Mouse (Mus musculus) limb, embryonic 10.5 days (tissue): ENCODE measurements at regions not wholly inside any gene's neighbourhood (a gene's known extent, or its start where the extent isn't known, plus 50 kb on each side); places are given as distances from the start of the nearest gene placed in this dataset.

Experiments
- DNase-seq: peaks from one replicate; pipeline ENCODE4 v3.0.0-alpha.2; 2017; ENCODE audit warnings: low spot score
- H3K27ac ChIP-seq: fragments of 300-500 bp; sonication (generic); 2 replicates; pipeline ENCODE4 v1.5.1; 2016; ENCODE audit warnings: mild to moderate bottlenecking
- H3K27me3 ChIP-seq: fragments of 300-500 bp; sonication (generic); 2 replicates; pipeline ENCODE4 v1.6.1; 2016; ENCODE audit warnings: low read depth, mild to moderate bottlenecking; ENCODE audit not compliant: poor library complexity, severe bottlenecking
- H3K36me3 ChIP-seq: fragments of 300-500 bp; sonication (generic); 2 replicates; pipeline ENCODE4 v1.6.1; 2016; ENCODE audit warnings: mild to moderate bottlenecking, moderate library complexity
- H3K4me1 ChIP-seq: fragments of 300-500 bp; sonication (generic); 2 replicates; pipeline ENCODE4 v1.6.1; 2016
- H3K4me3 ChIP-seq: fragments of 300-500 bp; sonication (generic); 2 replicates; pipeline ENCODE4 v1.5.1; 2016; ENCODE audit warnings: mild to moderate bottlenecking, moderate library complexity
- H3K9me3 ChIP-seq: fragments of 300-500 bp; sonication (generic); replicated peaks from 2 replicates; pipeline ENCODE4 v1.6.1; 2016; ENCODE audit warnings: mild to moderate bottlenecking
- WGBS: fragments of 180-500 bp; shearing (Covaris S2); methylation state at CpG from one replicate; pipeline ENCODE4 v1.1.7; 2016; 5-methylcytosine and 5-hydroxymethylcytosine counted together

DNA sequence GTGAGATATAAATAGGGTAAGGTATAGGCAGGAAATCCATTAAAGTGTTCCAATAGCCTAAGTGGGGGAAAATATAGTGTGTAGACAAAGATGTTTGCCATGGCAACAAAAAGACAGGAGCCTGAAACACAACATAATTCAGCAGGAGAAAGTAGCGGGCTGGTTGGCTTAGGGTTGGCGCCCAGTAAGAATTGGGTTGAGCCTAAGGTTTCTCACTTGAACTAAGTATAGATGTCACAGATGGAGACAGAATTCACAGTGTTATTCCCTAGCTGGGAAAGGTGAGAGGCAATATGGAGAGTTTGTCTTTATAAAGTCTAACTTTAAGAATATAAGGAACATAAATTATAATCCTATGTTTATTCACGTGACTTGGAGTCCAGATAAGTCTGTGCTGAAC lies 64.8 kb upstream of the Ogfrl1 start:
- Histone ChIP-seq H3K4me1 (no peaks in the 10 kb centered on the region), H3K27me3 (no peaks in the 10 kb centered on the region), H3K27ac (no peak overlapping the region), H3K36me3 (no peaks in the 10 kb centered on the region), H3K4me3 (no peak overlapping the region), H3K9me3 (no peaks in the 10 kb centered on the region)
- 93% methylated on average over 3 of the region's 3 CpGs for WGBS
- no peak for DNase-seq

- no peaks in the 10 kb centered on the region for H3K36me3 ChIP-seq
- H3K9me3 ChIP-seq: no peaks in the 10 kb centered on the region
- DNase-seq: no peak
- no peaks in the 10 kb centered on the region for H3K4me1 ChIP-seq
- H3K4me3 ChIP-seq: no peak overlapping the region
- no peaks in the 10 kb centered on the region for H3K27me3 ChIP-seq
- 83% methylated on average over 3 of the region's 3 CpGs for WGBS
- no peak overlapping the region for H3K27ac ChIP-seq
These were observed 66.5 kb upstream of the Ogfrl1 start for GRCm38 (mm10) chr1:23464081-23464480.

DNA sequence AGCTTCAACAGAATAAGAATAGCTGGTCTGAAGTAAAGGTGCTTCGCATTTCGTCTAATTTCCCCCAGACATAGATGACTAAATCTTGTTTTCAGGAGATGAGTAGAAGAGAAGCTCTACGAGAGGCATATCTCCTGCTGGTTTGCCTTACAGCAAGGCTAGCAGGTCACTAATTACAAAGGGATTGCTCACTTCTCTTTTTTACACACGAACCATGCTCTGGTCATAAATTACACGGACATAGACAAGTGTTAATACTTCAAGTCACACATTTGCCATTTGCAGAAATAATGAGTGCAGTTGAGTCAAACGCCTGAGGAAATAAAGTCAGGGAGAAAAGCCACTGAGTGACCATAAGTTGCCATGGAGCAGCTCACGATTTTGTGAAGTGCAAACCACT lies 68.8 kb upstream of the Ogfrl1 start:
- no peak for DNase-seq
- 64% methylated on average over 7 of the region's 7 CpGs for WGBS
- H3K4me3 ChIP-seq: no peak overlapping the region
- H3K27ac ChIP-seq: no peak overlapping the region
- no peaks in the 10 kb centered on the region for H3K36me3 ChIP-seq
- H3K4me1 ChIP-seq: no peaks in the 10 kb centered on the region
- H3K9me3 ChIP-seq: no peaks in the 10 kb centered on the region
- no peaks in the 10 kb centered on the region for H3K27me3 ChIP-seq

DNA sequence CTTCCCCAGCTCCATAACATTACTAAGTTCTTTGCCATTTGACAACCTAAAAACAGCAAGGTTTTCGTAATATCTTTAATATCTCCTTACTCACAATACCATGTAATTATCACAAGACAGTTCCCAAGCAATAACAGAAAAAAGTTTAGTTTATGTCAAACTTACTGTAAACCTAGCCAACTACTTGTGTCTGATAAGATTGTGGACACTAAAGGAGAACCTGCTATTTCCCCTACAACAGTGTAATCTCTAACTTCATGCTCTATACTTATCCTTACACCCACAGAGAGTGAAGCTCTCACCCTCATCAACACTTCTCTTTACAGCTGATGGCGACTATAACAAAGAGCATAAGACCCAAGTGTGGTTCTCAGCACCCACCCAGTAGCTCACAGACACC lies 69.8 kb upstream of the Ogfrl1 start:
- no peak for DNase-seq
- Histone ChIP-seq H3K9me3 (no peaks in the 10 kb centered on the region), H3K4me1 (no peaks in the 10 kb centered on the region), H3K4me3 (no peak overlapping the region), H3K27me3 (no peaks in the 10 kb centered on the region), H3K27ac (no peak overlapping the region), H3K36me3 (no peaks in the 10 kb centered on the region)
- 81% methylated on average over 2 of the region's 2 CpGs for WGBS

DNA sequence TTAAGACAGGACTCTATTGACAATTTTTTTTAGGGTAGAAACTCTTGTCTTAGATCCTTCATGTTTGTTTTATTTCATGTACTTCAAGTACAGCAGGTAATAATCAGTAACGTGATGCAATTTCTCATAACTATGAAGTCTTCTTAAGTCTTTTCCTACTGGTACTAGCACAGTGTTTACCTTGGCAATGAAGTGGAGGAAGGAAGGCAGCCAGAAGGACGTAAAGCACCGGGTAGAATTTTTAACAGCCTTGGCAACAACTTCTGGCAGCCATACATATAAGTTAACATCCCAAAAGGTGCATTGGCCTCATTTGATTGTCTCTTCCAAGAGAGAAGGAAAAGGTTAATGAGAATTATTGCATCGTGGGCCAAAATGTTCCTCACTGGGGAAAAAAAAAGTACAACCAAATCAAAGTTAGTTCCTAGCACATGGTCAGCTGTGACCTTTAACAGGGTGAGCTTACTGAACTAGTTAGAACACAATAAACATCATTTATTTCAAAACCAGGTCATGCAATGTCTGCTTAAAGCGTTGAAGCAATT lies 83.3 kb upstream of the Ogfrl1 start:
- Histone ChIP-seq H3K36me3 (no peaks in the 10 kb centered on the region), H3K27me3 (no peaks in the 10 kb centered on the region), H3K27ac (no peak overlapping the region), H3K4me3 (no peak overlapping the region), H3K4me1 (no peaks in the 10 kb centered on the region), H3K9me3 (no peaks in the 10 kb centered on the region)
- DNase-seq: no peak
- WGBS: 89% methylated on average over 5 of the region's 5 CpGs

DNA sequence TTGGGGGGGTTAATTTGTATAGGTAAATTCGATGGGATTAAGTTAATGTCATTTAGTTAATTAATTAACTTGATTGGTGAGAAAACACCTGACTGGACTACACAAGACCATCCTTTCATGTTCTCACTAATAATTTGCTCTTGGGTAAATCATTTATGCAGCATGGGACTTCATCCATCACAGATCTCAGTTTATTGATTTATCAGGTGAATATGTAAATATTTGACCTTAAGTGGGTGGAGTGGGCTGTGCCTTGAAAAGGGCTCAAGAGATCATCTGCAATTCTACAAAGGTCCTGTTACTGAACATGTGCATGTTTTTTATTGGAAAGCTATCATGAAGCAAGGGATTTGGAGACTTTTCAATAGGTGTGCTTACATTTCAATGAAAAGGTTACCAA lies 87.0 kb upstream of the Ogfrl1 start:
- 60% methylated on average over 1 of the region's 1 CpGs for WGBS
- Histone ChIP-seq H3K27ac (no peak overlapping the region), H3K9me3 (no peaks in the 10 kb centered on the region), H3K27me3 (no peaks in the 10 kb centered on the region), H3K36me3 (no peaks in the 10 kb centered on the region), H3K4me3 (no peak overlapping the region), H3K4me1 (no peaks in the 10 kb centered on the region)
- no peak for DNase-seq

GRCm38 (mm10) chr1:23485150-23485775 lies 87.7 kb upstream of the Ogfrl1 start:
- H3K36me3 ChIP-seq: no peaks in the 10 kb centered on the region
- no peaks in the 10 kb centered on the region for H3K4me1 ChIP-seq
- DNase-seq: no peak
- WGBS: 89% methylated on average over 3 of the region's 3 CpGs
- H3K27ac ChIP-seq: no peak overlapping the region
- H3K9me3 ChIP-seq: no peaks in the 10 kb centered on the region
- H3K27me3 ChIP-seq: no peaks in the 10 kb centered on the region
- H3K4me3 ChIP-seq: no peak overlapping the region

DNA sequence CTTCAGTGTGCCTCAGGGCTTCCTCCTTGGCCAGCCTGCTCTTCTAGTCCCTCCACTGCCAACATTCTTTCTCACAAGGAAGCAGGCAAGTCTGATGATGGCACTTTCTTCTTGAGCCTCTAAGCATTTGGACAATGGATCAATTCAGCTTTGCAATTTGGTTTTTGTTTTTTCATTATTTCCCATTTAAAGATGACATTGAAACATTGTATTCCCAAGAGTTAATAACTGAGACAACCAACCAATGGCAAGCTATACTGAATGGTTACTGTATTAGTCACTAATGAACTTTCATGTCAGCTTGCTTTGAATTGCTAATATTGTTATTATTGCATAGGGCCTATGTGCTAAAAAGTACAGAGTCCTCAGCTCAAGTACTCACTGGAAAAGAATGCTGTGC lies 89.5 kb upstream of the Ogfrl1 start:
- no peaks in the 10 kb centered on the region for H3K27me3 ChIP-seq
- H3K36me3 ChIP-seq: no peaks in the 10 kb centered on the region
- H3K4me3 ChIP-seq: no peak overlapping the region
- no peaks in the 10 kb centered on the region for H3K9me3 ChIP-seq
- H3K4me1 ChIP-seq: no peaks in the 10 kb centered on the region
- DNase-seq: no peak
- H3K27ac ChIP-seq: no peak overlapping the region

DNA sequence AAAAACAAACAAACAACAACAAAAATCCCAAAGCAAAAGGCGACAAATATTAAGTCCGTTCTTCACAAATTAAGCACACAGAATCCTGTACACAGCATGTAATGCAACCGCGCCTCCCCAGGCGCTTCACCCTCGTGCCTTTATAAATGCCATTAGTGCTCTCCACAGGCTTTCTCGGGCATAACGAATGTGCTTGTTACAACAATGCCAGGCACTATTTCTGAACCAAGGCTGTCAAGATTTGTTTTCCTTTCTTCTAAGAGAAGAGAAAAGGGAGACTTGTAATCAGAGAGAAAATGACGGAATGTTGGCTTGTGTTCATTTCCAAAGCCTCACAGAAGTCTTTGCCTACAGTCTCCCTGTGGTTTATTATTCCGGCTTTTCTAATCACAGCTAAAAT lies 93.1 kb upstream of the Ogfrl1 start:
- Histone ChIP-seq H3K4me3 (no peak overlapping the region), H3K4me1 (no peaks in the 10 kb centered on the region), H3K27me3 (no peaks in the 10 kb centered on the region), H3K9me3 (no peaks in the 10 kb centered on the region), H3K36me3 (no peaks in the 10 kb centered on the region), H3K27ac (no peak overlapping the region)
- no peak for DNase-seq
- 86% methylated on average over 10 of the region's 10 CpGs for WGBS

- WGBS: 86% methylated on average over 6 of the region's 6 CpGs
- no peak overlapping the region for H3K4me3 ChIP-seq
- no peak for DNase-seq
- no peaks in the 10 kb centered on the region for H3K27me3 ChIP-seq
- no peaks in the 10 kb centered on the region for H3K9me3 ChIP-seq
- no peak overlapping the region for H3K27ac ChIP-seq
- no peaks in the 10 kb centered on the region for H3K36me3 ChIP-seq
- no peaks in the 10 kb centered on the region for H3K4me1 ChIP-seq
These were observed 93.5 kb upstream of the Ogfrl1 start for GRCm38 (mm10) chr1:23491041-23491440.

- Histone ChIP-seq H3K4me3 (no peak overlapping the region), H3K27me3 (no peaks in the 10 kb centered on the region), H3K36me3 (no peaks in the 10 kb centered on the region), H3K9me3 (no peaks in the 10 kb centered on the region), H3K27ac (no peak overlapping the region), H3K4me1 (no peaks in the 10 kb centered on the region)
- DNase-seq: no peak
These were observed 95.4 kb upstream of the Ogfrl1 start for GRCm38 (mm10) chr1:23492981-23493380.

GRCm38 (mm10) chr1:23495412-23495811 lies 97.8 kb upstream of the Ogfrl1 start:
- WGBS: 63% methylated on average over 4 of the region's 4 CpGs
- H3K27ac ChIP-seq: no peak overlapping the region
- H3K27me3 ChIP-seq: no peaks in the 10 kb centered on the region
- no peaks in the 10 kb centered on the region for H3K4me1 ChIP-seq
- H3K9me3 ChIP-seq: no peaks in the 10 kb centered on the region
- DNase-seq: no peak
- H3K4me3 ChIP-seq: no peak overlapping the region
- H3K36me3 ChIP-seq: no peaks in the 10 kb centered on the region

- no peak overlapping the region for H3K27ac ChIP-seq
- 30% methylated on average over 2 of the region's 2 CpGs for WGBS
- no peaks in the 10 kb centered on the region for H3K27me3 ChIP-seq
- DNase-seq: no peak
- H3K36me3 ChIP-seq: no peaks in the 10 kb centered on the region
- no peaks in the 10 kb centered on the region for H3K9me3 ChIP-seq
- no peak overlapping the region for H3K4me3 ChIP-seq
- peaks cover 11% of the 10 kb centered on the region; the same call in 1 of the 2 replicates for H3K4me1 ChIP-seq
These were observed 122.5 kb upstream of the Ogfrl1 start for GRCm38 (mm10) chr1:23520113-23520512.

DNA sequence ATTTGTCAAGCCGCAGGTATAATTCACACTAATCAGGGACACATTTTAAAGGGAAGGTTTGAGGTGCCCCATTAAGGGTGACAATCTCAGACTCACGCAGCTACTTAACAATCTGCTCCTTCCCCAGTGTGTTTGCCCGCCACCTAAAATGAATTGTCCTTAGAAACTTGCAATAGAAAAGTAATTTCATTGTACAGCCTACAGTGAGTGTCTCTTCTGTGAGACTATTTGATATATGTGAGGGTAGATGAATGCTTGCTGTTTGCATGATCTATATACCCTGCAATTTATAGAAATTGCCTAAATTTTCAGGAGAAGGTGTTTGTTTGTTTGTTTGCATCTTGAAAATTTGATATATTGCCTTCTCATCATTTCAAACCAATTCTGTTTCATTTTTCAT lies 135.1 kb upstream of the Ogfrl1 start:
- Histone ChIP-seq H3K27me3 (no peaks in the 10 kb centered on the region), H3K4me1 (no peaks in the 10 kb centered on the region), H3K27ac (no peak overlapping the region), H3K4me3 (no peak overlapping the region), H3K9me3 (no peaks in the 10 kb centered on the region), H3K36me3 (no peaks in the 10 kb centered on the region)
- 84% methylated on average over 3 of the region's 3 CpGs for WGBS
- DNase-seq: no peak
